Comparison of ENCODE assay signal across 25 mouse cellular contexts in genomic region chr15:86385436-86385835, GRCm38 (mm10).
A peak's percentile ranks its signal among the peaks of the same experiment; 100 is the strongest.
DNase-seq lines count a peak whose midpoint lies in the region; ATAC-seq and TF ChIP-seq lines count a peak whose summit lies in the region.
"Had no signal": no experiment of that assay in that cellular context is flagged by ENCODE, and none has a peak within 500 bp of the region (broad histone marks: within the 10 kb centered on the region; RNA-seq: fewer than 3 reads in every experiment).

No protein-coding gene starts in this region.

- no peak overlapping the region for H3K4me2 ChIP-seq in forebrain, embryonic 12.5 days
- no peak overlapping the region for H3K4me2 ChIP-seq in forebrain, embryonic 14.5 days (ENCODE audit: low read length)
- H3K4me2 ChIP-seq: embryonic facial prominence, embryonic 13.5 days; forebrain, embryonic 13.5 days; heart, embryonic 11.5 days; hindbrain, embryonic 12.5 days; hindbrain, embryonic 15.5 days; intestine, embryonic 15.5 days had no signal

- H3K4me1 ChIP-seq in cerebellum, adult 2 months (ENCODE audit: control insufficient read depth, insufficient read depth, low read length), result peaks cover 23% of the 10 kb centered on the region
- peaks cover 18% of the 10 kb centered on the region; the same call in 1 of the 2 replicates for H3K4me1 ChIP-seq in forebrain, embryonic 12.5 days
- H3K4me1 ChIP-seq in forebrain, embryonic 14.5 days (ENCODE audit: control insufficient read depth, insufficient read depth, low read length), result no peaks in the 10 kb centered on the region; the same call in 1 of the 2 replicates
- H3K4me1 ChIP-seq: embryonic facial prominence, embryonic 13.5 days; intestine, embryonic 15.5 days had no signal

- no peak overlapping the region for H3K9ac ChIP-seq in forebrain, embryonic 12.5 days
- H3K9ac ChIP-seq in forebrain, embryonic 14.5 days (ENCODE audit: low read length), result no peak overlapping the region
- H3K9ac ChIP-seq: embryonic facial prominence, embryonic 13.5 days; forebrain, embryonic 13.5 days; forebrain, postnatal 0 days; hindbrain, embryonic 12.5 days; hindbrain, embryonic 15.5 days; intestine, embryonic 15.5 days had no signal

- H3K36me3 ChIP-seq in forebrain, embryonic 12.5 days (replicated peaks), result no peaks in the 10 kb centered on the region
- no peaks in the 10 kb centered on the region for H3K36me3 ChIP-seq in forebrain, embryonic 14.5 days (ENCODE audit: control insufficient read depth, insufficient read depth, low read length)
- H3K36me3 ChIP-seq: embryonic facial prominence, embryonic 10.5 days; embryonic facial prominence, embryonic 13.5 days; hindbrain, embryonic 12.5 days; hindbrain, embryonic 15.5 days; intestine, embryonic 15.5 days had no signal

- peak; percentile 49 for DNase-seq in cerebellum, adult 2 months
- DNase-seq in cerebellum, adult 8-10 months, result peak; percentile 37
- DNase-seq in cerebellum, adult 9-10 months, result peak; percentile 52
- peak; percentile 39 to 56 for DNase-seq in cerebellum, postnatal 14 days
- DNase-seq in forebrain, embryonic 14.5 days (ENCODE audit: low spot score), result no peak
- DNase-seq in lung, postnatal 10 days, result no peak
- DNase-seq: adrenal gland, adult 2 months; adrenal gland, postnatal 14 days; embryo, embryonic 11 days; forebrain, postnatal 0 days; gastrocnemius, adult 2 months; gastrocnemius, postnatal 14 days; heart, adult 11 months; kidney, adult 18-20 months had no signal

- TF ChIP-seq POLR2A in cerebellum, adult 2 months (IDR thresholded peaks at IDR 0.05; ENCODE audit: borderline replicate concordance, insufficient read depth, low read length), result no peak

- no peak for TF ChIP-seq CTCF in cerebellum, adult 2 months (IDR thresholded peaks at IDR 0.05; ENCODE audit: borderline replicate concordance, insufficient read depth, low read depth, low read length)

- 2% methylated on average over 2 of the region's 2 CpGs for WGBS in cerebellum, adult 2 months
- WGBS in forebrain, embryonic 12.5 days, result 43% methylated on average over 2 of the region's 2 CpGs
- 53% methylated on average over 2 of the region's 2 CpGs for WGBS in forebrain, embryonic 14.5 days

- no peak for ATAC-seq in cerebellum, adult (ENCODE audit: insufficient number of reproducible peaks, low FRiP score, low TSS enrichment)
- ATAC-seq in forebrain, embryonic 12.5 days (ENCODE audit: low FRiP score), result no peak
- ATAC-seq in forebrain, embryonic 14.5 days, result no peak
- ATAC-seq: CD4-positive, CD25-positive, alpha-beta regulatory T cell, adult 4 months; forebrain, embryonic 13.5 days; forebrain, postnatal 0 days; intestine, embryonic 15.5 days had no signal

- no peaks in the 10 kb centered on the region for H3K27me3 ChIP-seq in cerebellum, adult 2 months (ENCODE audit: control insufficient read depth, insufficient read depth, low read length)
- no peaks in the 10 kb centered on the region for H3K27me3 ChIP-seq in forebrain, embryonic 12.5 days
- no peaks in the 10 kb centered on the region for H3K27me3 ChIP-seq in forebrain, embryonic 14.5 days (replicated peaks; ENCODE audit: control insufficient read depth, insufficient read depth, low read length)
- H3K27me3 ChIP-seq: embryonic facial prominence, embryonic 13.5 days; forebrain, embryonic 13.5 days; hindbrain, embryonic 12.5 days; hindbrain, embryonic 15.5 days; intestine, embryonic 15.5 days had no signal

- no peak overlapping the region for H3K27ac ChIP-seq in cerebellum, adult 2 months (ENCODE audit: insufficient read depth, low read length)
- no peak overlapping the region for H3K27ac ChIP-seq in forebrain, embryonic 12.5 days
- H3K27ac ChIP-seq in forebrain, embryonic 14.5 days (ENCODE audit: low read depth, low read length), result no peak overlapping the region
- H3K27ac ChIP-seq: embryonic facial prominence, embryonic 10.5 days; embryonic facial prominence, embryonic 13.5 days; forebrain, embryonic 13.5 days; gastrocnemius, adult 2 months; hindbrain, embryonic 12.5 days; hindbrain, embryonic 15.5 days; intestine, embryonic 15.5 days had no signal

- no peak overlapping the region for H3K4me3 ChIP-seq in cerebellum, adult 2 months (replicated peaks; ENCODE audit: insufficient read depth, low read depth, low read length)
- no peak overlapping the region for H3K4me3 ChIP-seq in forebrain, embryonic 12.5 days (replicated peaks)
- H3K4me3 ChIP-seq in forebrain, embryonic 14.5 days (ENCODE audit: low read depth, low read length), result no peak overlapping the region
- H3K4me3 ChIP-seq: embryonic facial prominence, embryonic 10.5 days; embryonic facial prominence, embryonic 13.5 days; erythroblast, embryonic 14.5 days; forebrain, embryonic 13.5 days; gastrocnemius, adult 2 months; hindbrain, embryonic 12.5 days; hindbrain, embryonic 15.5 days; intestine, embryonic 15.5 days had no signal

- H3K9me3 ChIP-seq in forebrain, embryonic 12.5 days, result no peaks in the 10 kb centered on the region
- H3K9me3 ChIP-seq in forebrain, embryonic 14.5 days (replicated peaks; ENCODE audit: control insufficient read depth, low read length), result no peaks in the 10 kb centered on the region
- H3K9me3 ChIP-seq: embryonic facial prominence, embryonic 10.5 days; embryonic facial prominence, embryonic 13.5 days; forebrain, embryonic 13.5 days; hindbrain, embryonic 12.5 days; hindbrain, embryonic 15.5 days; intestine, embryonic 15.5 days had no signal

Comparison
In these comparisons a context has a peak if more than half of its experiments do, and no peak if none do; other contexts are left out.
1. DNase-seq: peak in cerebellum, adult 2 months (2 of 2), cerebellum, adult 8-10 months (single experiment), cerebellum, adult 9-10 months (single experiment) and cerebellum, postnatal 14 days (2 of 2); none in forebrain, embryonic 14.5 days (single experiment) and lung, postnatal 10 days (single experiment).